Mouse (Mus musculus): Measurements from ENCODE around the gene Arr3. TPM values are rescaled to one million over a fixed set of nuclear protein-coding genes. Genes with fewer than 3 reads are reported as not detected.

Arr3 gene
- polyA plus RNA-seq, 1 experiment from 2014 or later: not detected

- Histone ChIP-seq H3K27me3 (ENCODE audit: low read depth, poor library complexity, severe bottlenecking) (peaks cover 67% of the 10 kb centered on the region), H3K27ac (no peak overlapping the region), H3K4me3 (no peak overlapping the region), H3K36me3 (peaks cover 40% of the 10 kb centered on the region), H3K4me1 (peaks cover 3% of the 10 kb centered on the region; the same call in 1 of the 2 replicates), H3K9me3 (replicated peaks) (no peaks in the 10 kb centered on the region)
- DNase-seq (ENCODE audit: low spot score): no peak
- WGBS: 95% methylated on average over 2 of the region's 2 CpGs
Measured at GRCm38 (mm10) chrX:100629076-100629475, 23.8 kb downstream of the Arr3 start.

DNA sequence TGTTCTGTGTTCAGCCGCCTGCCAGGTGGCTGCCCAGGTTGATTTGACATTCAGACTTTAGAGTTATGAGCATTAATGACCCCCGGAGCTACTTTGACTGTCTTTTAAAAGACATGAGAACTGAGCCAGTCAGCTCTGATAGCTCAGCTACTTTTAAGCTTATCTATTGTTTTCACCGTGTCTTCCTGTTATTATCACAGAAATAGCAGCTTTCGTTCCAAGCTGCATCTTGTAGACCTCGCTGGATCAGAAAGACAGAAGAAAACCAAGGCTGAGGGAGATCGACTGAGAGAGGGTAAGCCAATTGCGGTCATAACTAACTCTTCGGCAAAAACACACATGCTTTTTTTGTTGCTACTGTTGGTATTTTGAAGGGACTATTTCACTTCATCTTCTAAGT, 33.2 kb downstream of the Arr3 start:
- WGBS: 95% methylated on average over 8 of the region's 8 CpGs
- Histone ChIP-seq H3K27me3 (ENCODE audit: low read depth, poor library complexity, severe bottlenecking) (peaks cover 63% of the 10 kb centered on the region; the same call in 1 of the 2 replicates), H3K4me1 (no peaks in the 10 kb centered on the region), H3K27ac (no peak overlapping the region), H3K9me3 (replicated peaks) (no peaks in the 10 kb centered on the region), H3K36me3 (peaks cover 87% of the 10 kb centered on the region), H3K4me3 (no peak overlapping the region)
- no peak for DNase-seq (ENCODE audit: low spot score)

GRCm38 (mm10) chrX:100652848-100653247, 47.6 kb downstream of the Arr3 start:
- H3K36me3 ChIP-seq: peaks cover 34% of the 10 kb centered on the region
- no peak overlapping the region for H3K4me3 ChIP-seq
- DNase-seq (ENCODE audit: low spot score): no peak
- no peaks in the 10 kb centered on the region for H3K9me3 ChIP-seq (replicated peaks)
- no peak overlapping the region for H3K27ac ChIP-seq
- no peaks in the 10 kb centered on the region for H3K4me1 ChIP-seq
- peaks cover 55% of the 10 kb centered on the region for H3K27me3 ChIP-seq (ENCODE audit: low read depth, poor library complexity, severe bottlenecking)

DNA sequence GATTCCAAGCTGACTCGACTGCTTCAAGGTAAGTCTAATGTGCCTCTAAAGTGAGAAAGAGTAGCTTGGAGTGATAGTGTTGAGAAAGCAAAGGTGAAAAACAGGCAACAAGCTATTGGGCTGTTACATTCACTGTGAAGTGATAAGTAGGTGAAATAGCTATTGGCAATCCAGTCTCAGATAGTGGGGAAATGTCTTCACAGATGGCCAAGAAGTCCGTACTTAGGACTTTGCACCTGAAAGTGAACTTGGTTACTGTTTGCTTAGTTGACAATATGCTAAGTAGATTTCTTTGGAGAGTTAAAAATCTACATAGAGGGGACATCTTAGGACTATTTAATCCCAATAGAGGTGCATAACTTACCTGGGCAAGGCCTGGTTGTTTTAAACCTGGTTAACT, 59.5 kb downstream of the Arr3 start:
- H3K27me3 ChIP-seq (ENCODE audit: low read depth, poor library complexity, severe bottlenecking): peaks cover 84% of the 10 kb centered on the region
- 92% methylated on average over 2 of the region's 2 CpGs for WGBS
- H3K9me3 ChIP-seq (replicated peaks): no peaks in the 10 kb centered on the region
- H3K4me1 ChIP-seq: no peaks in the 10 kb centered on the region
- no peak for DNase-seq (ENCODE audit: low spot score)
- H3K36me3 ChIP-seq: peaks cover 32% of the 10 kb centered on the region
- no peak overlapping the region for H3K4me3 ChIP-seq
- H3K27ac ChIP-seq: no peak overlapping the region

Other genes starting within 250 kb of the Arr3 start
- gene Otud6a, start 176.5 kb upstream of the Arr3 start, polyA plus RNA-seq (2016; fragmentation: Nextera tagmentation; extraction: Ambion mirVana): not detected in 2 replicates
- 0.79 and 1.1 TPM in 2 replicates for gene Awat2, start 162.8 kb upstream of the Arr3 start, polyA plus RNA-seq (2016; fragmentation: Nextera tagmentation; extraction: Ambion mirVana)
- gene Igbp1, start 111.2 kb upstream of the Arr3 start, polyA plus RNA-seq (2016; fragmentation: Nextera tagmentation; extraction: Ambion mirVana): 43.1 and 45.5 TPM in 2 replicates
- not detected in 2 replicates for gene Dgat2l6, start 80.7 kb upstream of the Arr3 start, polyA plus RNA-seq (2016; fragmentation: Nextera tagmentation; extraction: Ambion mirVana)
- gene Awat1, start 33.2 kb upstream of the Arr3 start, polyA plus RNA-seq (2016; fragmentation: Nextera tagmentation; extraction: Ambion mirVana): not detected in 2 replicates
- gene P2ry4, start 10.6 kb upstream of the Arr3 start, polyA plus RNA-seq (2016; fragmentation: Nextera tagmentation; extraction: Ambion mirVana): not detected in 2 replicates
- gene Kif4, start 20.2 kb downstream of the Arr3 start, polyA plus RNA-seq (2016; fragmentation: Nextera tagmentation; extraction: Ambion mirVana): 32.8 and 39.7 TPM in 2 replicates
- gene Pdzd11, start 21.1 kb downstream of the Arr3 start, polyA plus RNA-seq (2016; fragmentation: Nextera tagmentation; extraction: Ambion mirVana): 111 and 119 TPM in 2 replicates
- gene Gdpd2, start 124.4 kb downstream of the Arr3 start, polyA plus RNA-seq (2016; fragmentation: Nextera tagmentation; extraction: Ambion mirVana): 1.4 and 1.5 TPM in 2 replicates
- 15.7 and 17.4 TPM in 2 replicates for gene Dlg3, start 162.2 kb downstream of the Arr3 start, polyA plus RNA-seq (2016; fragmentation: Nextera tagmentation; extraction: Ambion mirVana)